Mouse (Mus musculus) embryonic fibroblast, embryonic 13.5 days (primary cell): ENCODE data around the gene Lrrc58.

ENCODE experiments used
- CTCF ChIP-seq: IDR thresholded peaks from 2 replicates; pipeline ENCODE4 v1.5.1; 2011; ENCODE audit warnings: mild to moderate bottlenecking, control low read depth, low read length, moderate library complexity, borderline replicate concordance; ENCODE audit not compliant: insufficient read depth
- POLR2A ChIP-seq: IDR thresholded peaks from 2 replicates; pipeline ENCODE4 v1.6.1; 2011; ENCODE audit warnings: low read depth, mild to moderate bottlenecking, control low read depth, low read length, moderate library complexity

DNA sequence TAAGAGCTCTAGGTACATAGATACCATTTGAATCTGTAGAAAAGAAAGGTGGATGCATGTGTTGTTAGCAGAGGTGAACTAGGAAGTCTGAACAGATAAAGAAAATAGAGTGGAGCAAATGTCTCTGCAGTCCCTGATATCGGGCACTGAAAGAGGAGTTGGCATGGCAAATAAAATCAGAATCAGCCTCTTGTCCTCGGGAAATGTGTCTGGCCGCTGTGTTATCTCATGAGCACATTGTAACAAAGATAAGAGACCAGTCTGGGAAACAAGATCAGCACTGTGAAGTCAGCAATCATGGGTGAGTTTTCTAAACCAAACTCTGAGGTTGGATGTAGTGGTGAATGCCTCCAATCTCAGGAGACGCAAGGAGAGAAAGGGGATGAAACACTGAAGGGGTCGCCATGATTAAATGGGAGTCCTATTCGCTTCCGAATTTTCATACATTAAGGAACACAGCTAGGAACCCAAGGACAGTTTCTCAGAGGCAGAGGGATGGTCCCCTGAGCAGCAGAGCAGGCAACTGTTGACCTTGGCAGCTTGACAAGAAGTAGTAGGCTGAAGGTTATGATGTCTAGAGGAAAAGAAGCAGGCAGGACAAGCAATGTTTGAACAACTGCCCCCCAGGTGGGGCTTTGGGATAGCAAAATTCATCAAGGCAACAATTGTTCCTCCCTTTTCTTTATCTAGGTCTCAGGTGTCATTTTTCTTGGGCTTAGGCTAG, 22.8 kb upstream of the Lrrc58 start:
- TF ChIP-seq POLR2A (no peak), CTCF (no peak)
